Mouse (Mus musculus): ENCODE measurements at regions not wholly inside any gene's neighbourhood (a gene's known extent, or its start where the extent isn't known, plus 50 kb on each side); places are given as distances from the start of the nearest gene placed in this dataset.

GRCm38 (mm10) chr17:88318207-88318791 lies 122.2 kb upstream of the Foxn2 start:
- H3K36me3 ChIP-seq (ENCODE audit: control insufficient read depth, insufficient read depth), result no peaks in the 10 kb centered on the region
- TF ChIP-seq TCF12 (IDR thresholded peaks at IDR 0.05; ENCODE audit: insufficient read depth, poor library complexity, severe bottlenecking) (no peak), USF1 (IDR thresholded peaks at IDR 0.05; ENCODE audit: low read depth) (peak; percentile 72), REST (IDR thresholded peaks at IDR 0.05; ENCODE audit: insufficient read depth, insufficient read length) (no peak), CEBPB (IDR thresholded peaks at IDR 0.05; ENCODE audit: insufficient read depth, poor library complexity, severe bottlenecking) (no peak), TCF3 (IDR thresholded peaks at IDR 0.05; ENCODE audit: insufficient read length, low read depth) (no peak), MAX (IDR thresholded peaks at IDR 0.05; ENCODE audit: low read depth) (no peak), SRF (IDR thresholded peaks at IDR 0.05; ENCODE audit: control insufficient read depth, insufficient read length, low read depth) (no peak), POLR2A (IDR thresholded peaks at IDR 0.05; ENCODE audit: insufficient read length, low read depth) (no peak)
- no peak overlapping the region for H3ac ChIP-seq (ENCODE audit: control insufficient read depth, insufficient read length)
- peak overlapping the region; percentile 60 for H3K4me2 ChIP-seq (ENCODE audit: low read depth)
- no peaks in the 10 kb centered on the region for H3K79me2 ChIP-seq (ENCODE audit: control insufficient read depth, insufficient read depth)
- no peaks in the 10 kb centered on the region for H3K27me3 ChIP-seq (ENCODE audit: control insufficient read depth, insufficient read depth, insufficient read length)
- H3K4me3 ChIP-seq, result no peak overlapping the region

GRCm38 (mm10) chr17:88318936-88319335 lies 121.6 kb upstream of the Foxn2 start:
- Histone ChIP-seq H3K4me2 (ENCODE audit: low read depth) (peak overlapping the region; percentile 60), H3K79me2 (ENCODE audit: control insufficient read depth, insufficient read depth) (no peaks in the 10 kb centered on the region), H3K36me3 (ENCODE audit: control insufficient read depth, insufficient read depth) (no peaks in the 10 kb centered on the region), H3K4me3 (no peak overlapping the region), H3ac (ENCODE audit: control insufficient read depth, insufficient read length) (no peak overlapping the region), H3K27me3 (ENCODE audit: control insufficient read depth, insufficient read depth, insufficient read length) (no peaks in the 10 kb centered on the region)
- TF ChIP-seq MYOD1 (IDR thresholded peaks at IDR 0.05; ENCODE audit: control insufficient read depth in 1 of 3, insufficient read length in 2 of 3, low read depth in 2 of 3) (no peak), TCF12 (IDR thresholded peaks at IDR 0.05; ENCODE audit: insufficient read depth, poor library complexity, severe bottlenecking) (no peak), SRF (IDR thresholded peaks at IDR 0.05; ENCODE audit: control insufficient read depth, insufficient read length, low read depth) (no peak), MAX (IDR thresholded peaks at IDR 0.05; ENCODE audit: low read depth) (no peak), USF1 (IDR thresholded peaks at IDR 0.05; ENCODE audit: low read depth) (no peak), E2F4 (IDR thresholded peaks at IDR 0.05; ENCODE audit: insufficient read depth) (no peak), TCF3 (IDR thresholded peaks at IDR 0.05; ENCODE audit: insufficient read length, low read depth) (no peak), CEBPB (IDR thresholded peaks at IDR 0.05; ENCODE audit: insufficient read depth, poor library complexity, severe bottlenecking) (no peak), MYOG (IDR thresholded peaks at IDR 0.05; ENCODE audit: control insufficient read depth in 1 of 3, insufficient read depth in 1 of 3, insufficient read length in 2 of 3, low read depth in 2 of 3) (no peak), POLR2A (IDR thresholded peaks at IDR 0.05; ENCODE audit: insufficient read length, low read depth) (no peak), POLR2AphosphoS2 (IDR thresholded peaks at IDR 0.05; ENCODE audit: insufficient read length, low read depth) (no peak)

- H3K4me2 ChIP-seq (ENCODE audit: low read depth), result no peak overlapping the region
- H3K79me2 ChIP-seq (ENCODE audit: control insufficient read depth, insufficient read depth), result no peaks in the 10 kb centered on the region
- no peak overlapping the region for H3ac ChIP-seq (ENCODE audit: control insufficient read depth, insufficient read length)
- TF ChIP-seq MYOG (IDR thresholded peaks at IDR 0.05; ENCODE audit: control insufficient read depth in 1 of 3, insufficient read depth in 1 of 3, insufficient read length in 2 of 3, low read depth in 2 of 3), result no peak
- TF ChIP-seq MAX (IDR thresholded peaks at IDR 0.05; ENCODE audit: low read depth), result no peak
- TF ChIP-seq POLR2A (IDR thresholded peaks at IDR 0.05; ENCODE audit: insufficient read length, low read depth), result no peak
- TF ChIP-seq TCF12 (IDR thresholded peaks at IDR 0.05; ENCODE audit: insufficient read depth, poor library complexity, severe bottlenecking), result no peak
- TF ChIP-seq CEBPB (IDR thresholded peaks at IDR 0.05; ENCODE audit: insufficient read depth, poor library complexity, severe bottlenecking), result no peak
- TF ChIP-seq SRF (IDR thresholded peaks at IDR 0.05; ENCODE audit: control insufficient read depth, insufficient read length, low read depth), result no peak
- TF ChIP-seq POLR2AphosphoS2 (IDR thresholded peaks at IDR 0.05; ENCODE audit: insufficient read length, low read depth), result no peak
- TF ChIP-seq TCF3 (IDR thresholded peaks at IDR 0.05; ENCODE audit: insufficient read length, low read depth), result no peak
- no peak for TF ChIP-seq E2F4 (IDR thresholded peaks at IDR 0.05; ENCODE audit: insufficient read depth)
- TF ChIP-seq REST (IDR thresholded peaks at IDR 0.05; ENCODE audit: insufficient read depth, insufficient read length), result no peak
- no peak for TF ChIP-seq MYOD1 (IDR thresholded peaks at IDR 0.05; ENCODE audit: control insufficient read depth in 1 of 3, insufficient read length in 2 of 3, low read depth in 2 of 3)
- no peak for TF ChIP-seq USF1 (IDR thresholded peaks at IDR 0.05; ENCODE audit: low read depth)
- H3K4me3 ChIP-seq, result no peak overlapping the region
- no peaks in the 10 kb centered on the region for H3K27me3 ChIP-seq (ENCODE audit: control insufficient read depth, insufficient read depth, insufficient read length)
- no peaks in the 10 kb centered on the region for H3K36me3 ChIP-seq (ENCODE audit: control insufficient read depth, insufficient read depth)
These were observed 119.8 kb upstream of the Foxn2 start for GRCm38 (mm10) chr17:88320686-88321085.

- Histone ChIP-seq H3ac (ENCODE audit: control insufficient read depth, insufficient read length) (no peak overlapping the region), H3K79me2 (ENCODE audit: control insufficient read depth, insufficient read depth) (no peaks in the 10 kb centered on the region), H3K4me3 (no peak overlapping the region), H3K4me2 (ENCODE audit: low read depth) (no peak overlapping the region), H3K27me3 (ENCODE audit: control insufficient read depth, insufficient read depth, insufficient read length) (no peaks in the 10 kb centered on the region), H3K36me3 (ENCODE audit: control insufficient read depth, insufficient read depth) (no peaks in the 10 kb centered on the region)
- TF ChIP-seq POLR2AphosphoS2 (IDR thresholded peaks at IDR 0.05; ENCODE audit: insufficient read length, low read depth) (no peak), MAX (IDR thresholded peaks at IDR 0.05; ENCODE audit: low read depth) (no peak), USF1 (IDR thresholded peaks at IDR 0.05; ENCODE audit: low read depth) (no peak), E2F4 (IDR thresholded peaks at IDR 0.05; ENCODE audit: insufficient read depth) (no peak), TCF12 (IDR thresholded peaks at IDR 0.05; ENCODE audit: insufficient read depth, poor library complexity, severe bottlenecking) (no peak), POLR2A (IDR thresholded peaks at IDR 0.05; ENCODE audit: insufficient read length, low read depth) (no peak), MYOD1 (IDR thresholded peaks at IDR 0.05; ENCODE audit: control insufficient read depth in 1 of 3, insufficient read length in 2 of 3, low read depth in 2 of 3) (no peak), CEBPB (IDR thresholded peaks at IDR 0.05; ENCODE audit: insufficient read depth, poor library complexity, severe bottlenecking) (no peak), MYOG (IDR thresholded peaks at IDR 0.05; ENCODE audit: control insufficient read depth in 1 of 3, insufficient read depth in 1 of 3, insufficient read length in 2 of 3, low read depth in 2 of 3) (no peak), REST (IDR thresholded peaks at IDR 0.05; ENCODE audit: insufficient read depth, insufficient read length) (no peak), SRF (IDR thresholded peaks at IDR 0.05; ENCODE audit: control insufficient read depth, insufficient read length, low read depth) (no peak), TCF3 (IDR thresholded peaks at IDR 0.05; ENCODE audit: insufficient read length, low read depth) (no peak)
These were observed 115.1 kb upstream of the Foxn2 start for GRCm38 (mm10) chr17:88325326-88325909.

Data from myocyte (in vitro differentiated cells).